Mouse (Mus musculus): ENCODE results near the gene Dennd1b. TPM values are rescaled to one million over a fixed set of nuclear protein-coding genes. Genes with fewer than 3 reads are reported as not detected.

The Dennd1b gene
- total RNA-seq, 2 experiments from 2014 or later = 56.1 to 59.9 TPM

GRCm38 (mm10) chr1:139206259-139206658 lies 243.0 kb downstream of the Dennd1b start:
- no peak overlapping the region for H3K4me3 ChIP-seq
- no peak overlapping the region for H3K27ac ChIP-seq
- TF ChIP-seq CTCF (conservative IDR thresholded peaks at IDR 0.05) = no peak
- DNase-seq (ENCODE audit: low spot score in 2 of 2) = no peak

GRCm38 (mm10) chr1:139209796-139210195 lies 246.6 kb downstream of the Dennd1b start:
- TF ChIP-seq CTCF (conservative IDR thresholded peaks at IDR 0.05) = no peak
- DNase-seq (ENCODE audit: low spot score in 2 of 2) = peak in 1 of 2 experiments; percentile 8
- H3K27ac ChIP-seq = peak overlapping the region; percentile 52
- H3K4me3 ChIP-seq = no peak overlapping the region

GRCm38 (mm10) chr1:139210505-139210904 lies 247.3 kb downstream of the Dennd1b start:
- no peak for TF ChIP-seq CTCF (conservative IDR thresholded peaks at IDR 0.05)
- no peak for DNase-seq (ENCODE audit: low spot score in 2 of 2)
- no peak overlapping the region for H3K4me3 ChIP-seq
- H3K27ac ChIP-seq = peak overlapping the region; percentile 52

DNA sequence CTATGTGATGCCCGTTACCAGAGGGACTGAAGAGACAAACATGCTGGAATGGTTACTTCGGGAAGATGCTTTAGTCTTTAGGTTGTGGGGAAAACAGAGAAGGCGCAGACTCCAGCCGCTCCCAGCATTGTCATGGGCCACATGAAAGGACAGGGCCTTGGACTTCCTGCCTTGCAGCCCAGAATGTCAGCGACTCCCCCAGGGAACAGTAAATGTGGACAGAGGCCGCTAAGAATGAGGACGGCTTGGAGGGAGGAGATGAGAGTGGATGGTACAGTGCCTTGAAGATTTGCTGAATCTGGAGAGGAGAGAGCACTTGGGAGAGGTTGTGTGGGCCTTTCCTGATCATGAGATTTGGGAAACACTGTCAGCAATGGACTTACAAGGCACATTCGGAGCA lies 252.1 kb downstream of the Dennd1b start:
- Histone ChIP-seq H3K4me3 (no peak overlapping the region), H3K27ac (no peak overlapping the region)
- no peak for TF ChIP-seq CTCF (conservative IDR thresholded peaks at IDR 0.05)
- no peak for DNase-seq (ENCODE audit: low spot score in 2 of 2)

GRCm38 (mm10) chr1:139223804-139224203 lies 260.6 kb downstream of the Dennd1b start:
- H3K27ac ChIP-seq = no peak overlapping the region
- H3K4me3 ChIP-seq = no peak overlapping the region
- no peak for TF ChIP-seq CTCF (conservative IDR thresholded peaks at IDR 0.05)
- DNase-seq (ENCODE audit: low spot score in 2 of 2) = no peak

DNA sequence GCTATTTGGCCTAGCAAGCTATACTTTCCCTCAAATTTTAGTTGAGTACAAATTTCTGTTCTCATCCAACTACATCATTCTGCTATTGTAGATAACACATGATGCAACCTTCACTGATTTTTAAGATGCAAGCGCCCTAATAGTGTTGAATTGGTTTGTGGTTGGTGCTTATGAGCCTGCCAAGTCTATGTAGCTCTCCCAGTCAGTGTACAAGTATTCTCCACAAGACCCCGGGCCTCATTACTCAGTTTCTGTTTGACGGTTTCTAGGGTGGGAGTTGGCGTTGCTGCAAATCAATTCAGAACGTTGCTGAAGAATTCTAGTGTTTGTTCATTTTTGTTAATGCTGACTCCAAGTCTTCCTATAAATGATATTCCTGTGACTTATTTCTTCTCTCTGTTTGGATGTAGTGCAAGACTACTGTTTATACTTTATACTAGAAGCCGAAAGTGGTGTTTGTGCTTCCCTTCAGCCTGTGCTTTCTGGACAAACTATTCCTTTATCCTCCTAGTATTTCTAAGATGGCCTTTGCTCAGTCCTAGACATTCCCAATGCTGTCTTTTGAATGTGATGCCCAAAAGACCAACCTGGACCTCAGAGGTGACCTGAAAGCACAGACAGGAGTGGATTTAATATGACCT lies 261.2 kb downstream of the Dennd1b start:
- 0 out of 2 replicates have a peak overlapping the region, but pooled peaks have one; percentile 0 for H3K27ac ChIP-seq
- no peak for DNase-seq (ENCODE audit: low spot score in 2 of 2)
- H3K4me3 ChIP-seq = no peak overlapping the region
- TF ChIP-seq CTCF (conservative IDR thresholded peaks at IDR 0.05) = no peak

Other genes starting within 250 kb of the Dennd1b start
- gene Lhx9, start 114.9 kb upstream of the Dennd1b start, total RNA-seq (2021) = 10 to 100 TPM; 16.5 to 17.4 TPM
- gene 2310009B15Rik, start 106.6 kb upstream of the Dennd1b start, total RNA-seq (2021) = 10 to 100 TPM; 23.1 to 24.7 TPM

Data from layer of hippocampus, adult 2 months (tissue).